Mouse (Mus musculus): ENCODE results near the gene Slc6a2. TPM values are rescaled to one million over a fixed set of nuclear protein-coding genes. Genes with fewer than 3 reads are reported as not detected.

Gene Slc6a2
- 0.02 TPM in 2 replicates for polyA plus RNA-seq (2015; fragmentation: Nextera tagmentation; extraction: Ambion mirVana)

GRCm38 (mm10) chr8:92959779-92960178 lies at the start of gene Slc6a2:
Gene Slc6a2 (plus strand): TSS chr8:92960079.

DNA sequence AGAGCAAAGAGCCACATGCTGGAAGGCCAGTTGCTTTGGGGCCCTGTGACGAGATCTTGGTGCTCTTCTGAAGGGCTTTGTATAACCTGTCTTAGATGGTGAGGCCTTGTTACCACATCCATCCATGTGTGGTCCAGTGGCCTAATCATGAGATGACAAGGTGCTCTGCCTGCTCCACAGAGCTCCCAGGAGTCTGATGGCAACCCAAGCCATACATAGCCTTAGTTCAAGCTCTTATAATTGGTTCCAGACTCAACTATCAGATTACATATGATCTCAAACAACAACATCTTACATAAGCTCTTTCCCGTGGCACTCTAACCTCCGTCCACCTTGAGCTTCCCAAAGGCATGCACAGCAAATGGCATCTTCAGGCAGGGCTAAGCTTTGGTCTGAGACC lies 88.2 kb downstream of the Slc6a2 start, which contains the start of gene Ces1a:
Gene Ces1a, minus strand, starts transcription at position 101 of the 400 bp plus-strand sequence.

Small RNAs within 50 kb of the gene (microRNA-seq; reads per million reads assigned to microRNA genes)
- not detected for gene Gm22151

Other genes starting within 250 kb of the Slc6a2 start
- gene Mmp2, start 132.8 kb upstream of the Slc6a2 start, polyA plus RNA-seq (2015; fragmentation: Nextera tagmentation; extraction: Ambion mirVana): 143 and 161 TPM in 2 replicates
- 15.1 and 16.8 TPM in 2 replicates for gene Lpcat2, start 104.7 kb upstream of the Slc6a2 start, polyA plus RNA-seq (2015; fragmentation: Nextera tagmentation; extraction: Ambion mirVana)
- gene Capns2, start 58.7 kb upstream of the Slc6a2 start, polyA plus RNA-seq (2015; fragmentation: Nextera tagmentation; extraction: Ambion mirVana): 3.1 and 3.2 TPM in 2 replicates
- gene Ces1a, start 88.1 kb downstream of the Slc6a2 start, polyA plus RNA-seq (2015; fragmentation: Nextera tagmentation; extraction: Ambion mirVana): not detected in 2 replicates
- not detected in 2 replicates for gene Ces1b, start 119.9 kb downstream of the Slc6a2 start, polyA plus RNA-seq (2015; fragmentation: Nextera tagmentation; extraction: Ambion mirVana)
- gene Ces1c, start 171.2 kb downstream of the Slc6a2 start, polyA plus RNA-seq (2015; fragmentation: Nextera tagmentation; extraction: Ambion mirVana): 0.29 TPM in 1 of 2 replicates, not detected in the other
- 0.21 and 0.28 TPM in 2 replicates for gene Ces1d, start 237.8 kb downstream of the Slc6a2 start, polyA plus RNA-seq (2015; fragmentation: Nextera tagmentation; extraction: Ambion mirVana)

Measured in urinary bladder, postnatal 0 days (tissue).